Mouse (Mus musculus) myocyte (in vitro differentiated cells): ENCODE results near the gene Pax5. TPM values are rescaled to one million over a fixed set of nuclear protein-coding genes. Genes with fewer than 3 reads are reported as not detected.

Source experiments
- H3K27me3 ChIP-seq: one replicate; pipeline ENCODE4 v1.6.1; 2011; ENCODE audit not compliant: control insufficient read depth, insufficient read depth, insufficient read length
- H3K36me3 ChIP-seq: one replicate; pipeline ENCODE4 v1.6.1; 2011; ENCODE audit not compliant: control insufficient read depth, insufficient read depth
- H3K4me2 ChIP-seq: one replicate; pipeline ENCODE4 v1.6.1; 2011; ENCODE audit warnings: low read depth, control low read depth
- H3K4me3 ChIP-seq: one replicate; pipeline ENCODE4 v1.5.1; 2011; ENCODE audit warnings: mild to moderate bottlenecking, control low read depth, moderate library complexity
- H3K79me2 ChIP-seq: one replicate; pipeline ENCODE4 v1.6.1; 2011; ENCODE audit not compliant: control insufficient read depth, insufficient read depth
- H3ac ChIP-seq: one replicate; pipeline ENCODE4 v1.6.1; 2011; ENCODE audit not compliant: control insufficient read depth, insufficient read length
- CEBPB ChIP-seq: IDR thresholded peaks from 2 replicates; pipeline ENCODE4 v1.6.1; 2011; ENCODE audit warnings: mild to moderate bottlenecking, moderate library complexity; ENCODE audit not compliant: poor library complexity, insufficient read depth, severe bottlenecking
- E2F4 ChIP-seq: IDR thresholded peaks from one replicate; pipeline ENCODE4 v1.6.1; 2011; ENCODE audit warnings: mild to moderate bottlenecking, control low read depth, moderate library complexity; ENCODE audit not compliant: insufficient read depth
- MAX ChIP-seq: IDR thresholded peaks from one replicate; pipeline ENCODE4 v1.6.1; 2011; ENCODE audit warnings: low read depth, mild to moderate bottlenecking, control low read depth
- MYOD1 ChIP-seq, 3 experiments: IDR thresholded peaks; one replicate each; pipeline ENCODE4 v1.6.1; 2011; ENCODE audit warnings: control low read depth in 2 of 3, low read depth in 2 of 3, mild to moderate bottlenecking in 2 of 3, moderate library complexity in 1 of 3; ENCODE audit not compliant: insufficient read length in 2 of 3, control insufficient read depth in 1 of 3
- MYOG ChIP-seq, 3 experiments: IDR thresholded peaks; one replicate each; pipeline ENCODE4 v1.6.1; 2011; ENCODE audit warnings: control low read depth in 2 of 3, low read depth in 2 of 3, mild to moderate bottlenecking in 2 of 3; ENCODE audit not compliant: insufficient read length in 2 of 3, control insufficient read depth in 1 of 3, insufficient read depth in 1 of 3
- POLR2A ChIP-seq: IDR thresholded peaks from one replicate; pipeline ENCODE4 v1.6.1; 2011; ENCODE audit warnings: low read depth, mild to moderate bottlenecking, control low read depth, moderate library complexity; ENCODE audit not compliant: insufficient read length
- POLR2AphosphoS2 ChIP-seq: IDR thresholded peaks from one replicate; pipeline ENCODE4 v1.6.1; 2011; ENCODE audit warnings: low read depth, control low read depth; ENCODE audit not compliant: insufficient read length
- REST ChIP-seq: IDR thresholded peaks from one replicate; pipeline ENCODE4 v1.6.1; 2011; ENCODE audit warnings: mild to moderate bottlenecking, control low read depth, moderate library complexity; ENCODE audit not compliant: insufficient read depth, insufficient read length
- SRF ChIP-seq: IDR thresholded peaks from one replicate; pipeline ENCODE4 v1.6.1; 2011; ENCODE audit warnings: low read depth; ENCODE audit not compliant: control insufficient read depth, insufficient read length
- TCF12 ChIP-seq: IDR thresholded peaks from one replicate; pipeline ENCODE4 v1.6.1; 2011; ENCODE audit warnings: mild to moderate bottlenecking, control low read depth; ENCODE audit not compliant: poor library complexity, insufficient read depth, severe bottlenecking
- TCF3 ChIP-seq: IDR thresholded peaks from one replicate; pipeline ENCODE4 v1.6.1; 2011; ENCODE audit warnings: low read depth, control low read depth; ENCODE audit not compliant: insufficient read length
- USF1 ChIP-seq: IDR thresholded peaks from one replicate; pipeline ENCODE4 v1.6.1; 2011; ENCODE audit warnings: low read depth, mild to moderate bottlenecking, control low read depth, moderate library complexity
- polyA plus RNA-seq: library from polyadenylated mRNA; unstranded; fragments of >200 nt; fragmentation: generic; extraction: Trizol; gene quantifications from one replicate; pipeline ENCODE4 v1.2.1, GENCODE M21; 2012; ENCODE audit warnings: missing spikeins

Pax5 gene
- polyA plus RNA-seq, 1 experiment, result 0.01 TPM

DNA sequence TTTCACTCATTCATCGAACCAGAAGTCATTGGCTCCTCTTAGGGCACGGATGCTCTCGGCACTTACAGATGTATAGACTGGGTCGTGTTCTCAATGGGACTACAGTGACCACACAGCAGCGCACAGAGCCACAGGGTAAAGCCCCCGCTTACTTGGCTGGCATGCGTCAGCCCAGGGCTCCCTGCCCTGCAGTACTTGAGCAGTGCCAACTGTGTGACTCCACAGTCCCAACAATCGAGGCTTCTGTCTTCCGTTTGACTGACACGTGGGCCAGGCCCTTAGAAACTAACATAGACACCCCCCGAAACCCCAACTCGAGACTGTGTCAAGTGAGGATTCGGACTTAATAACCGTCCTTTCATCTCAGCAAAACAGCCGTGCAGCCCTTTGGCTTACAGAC, 15.9 kb downstream of the Pax5 start:
- H3ac ChIP-seq, result no peak overlapping the region
- H3K36me3 ChIP-seq, result no peaks in the 10 kb centered on the region
- no peak overlapping the region for H3K4me2 ChIP-seq
- TF ChIP-seq MAX (no peak), USF1 (no peak), POLR2AphosphoS2 (no peak), TCF12 (no peak), MYOD1 (IDR thresholded peaks at IDR 0.05; ENCODE audit: control insufficient read depth in 1 of 3, insufficient read length in 2 of 3, low read depth in 2 of 3) (no peak), REST (no peak), TCF3 (no peak), POLR2A (no peak), SRF (no peak), E2F4 (no peak), CEBPB (no peak)
- H3K4me3 ChIP-seq, result no peak overlapping the region
- no peaks in the 10 kb centered on the region for H3K79me2 ChIP-seq
- peaks cover 36% of the 10 kb centered on the region for H3K27me3 ChIP-seq

DNA sequence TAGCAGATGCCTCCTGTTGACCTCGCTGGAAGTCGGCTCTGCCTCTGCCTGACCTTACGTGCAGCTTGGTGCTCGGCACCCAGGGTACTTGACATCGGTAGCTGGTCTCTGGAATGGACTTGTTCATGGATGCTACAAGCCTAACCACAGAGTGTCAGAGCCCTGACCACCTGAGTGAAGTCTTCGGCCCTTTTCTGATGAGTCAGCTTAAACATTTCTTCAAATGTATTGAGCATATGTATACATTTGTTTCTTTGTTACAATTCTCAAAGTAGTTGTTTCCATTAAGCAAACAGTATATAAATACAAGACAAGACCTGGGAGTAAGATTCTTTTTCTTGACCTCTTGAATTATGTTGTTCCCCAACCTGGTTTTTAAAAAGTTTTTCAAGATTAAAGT, 24.7 kb downstream of the Pax5 start:
- TF ChIP-seq MAX (no peak), SRF (no peak), REST (no peak), POLR2A (no peak), MYOG (IDR thresholded peaks at IDR 0.05; ENCODE audit: control insufficient read depth in 1 of 3, insufficient read depth in 1 of 3, insufficient read length in 2 of 3, low read depth in 2 of 3) (no peak), USF1 (no peak), E2F4 (no peak), TCF3 (no peak), TCF12 (no peak), POLR2AphosphoS2 (no peak), CEBPB (no peak), MYOD1 (IDR thresholded peaks at IDR 0.05; ENCODE audit: control insufficient read depth in 1 of 3, insufficient read length in 2 of 3, low read depth in 2 of 3) (no peak)
- Histone ChIP-seq H3K4me2 (no peak overlapping the region), H3K27me3 (peaks cover 16% of the 10 kb centered on the region)

DNA sequence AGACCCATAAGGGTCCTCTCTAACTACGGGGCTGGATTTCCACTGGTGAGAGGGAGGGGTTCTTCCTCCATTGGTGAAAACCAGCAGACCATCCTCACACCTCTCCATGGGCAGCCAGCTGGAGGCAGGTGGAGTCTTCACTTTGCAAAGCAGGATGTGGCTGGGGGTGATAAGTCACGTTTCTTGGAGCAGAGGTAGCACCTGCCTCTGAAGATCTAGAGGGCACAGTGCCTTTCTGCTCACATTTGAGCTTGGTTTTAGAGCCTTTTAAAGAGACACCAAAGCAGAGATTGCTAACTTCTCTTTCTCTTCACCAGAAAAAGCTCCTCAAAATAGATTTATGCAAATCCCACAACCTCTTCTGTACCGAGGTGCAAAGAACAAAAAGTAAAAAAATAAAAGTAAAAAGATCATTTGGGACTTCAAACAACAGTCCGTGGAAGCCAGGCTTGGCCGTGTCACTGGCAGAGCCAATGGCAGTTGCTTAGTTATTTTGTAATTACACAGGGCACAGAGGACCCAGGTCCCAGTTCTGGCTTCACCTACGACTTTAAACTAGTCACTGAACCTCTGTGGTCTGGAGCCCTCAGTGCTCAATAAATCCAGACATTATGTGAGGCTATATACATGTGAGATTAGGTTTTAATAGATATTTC, 29.9 kb downstream of the Pax5 start:
- H3K27me3 ChIP-seq, result peaks cover 27% of the 10 kb centered on the region
- H3ac ChIP-seq, result no peak overlapping the region
- no peaks in the 10 kb centered on the region for H3K36me3 ChIP-seq
- no peak for TF ChIP-seq CEBPB
- no peak for TF ChIP-seq MAX
- no peak for TF ChIP-seq E2F4
- no peak for TF ChIP-seq SRF
- TF ChIP-seq USF1, result no peak
- no peak for TF ChIP-seq REST
- TF ChIP-seq POLR2AphosphoS2, result no peak
- TF ChIP-seq MYOG (IDR thresholded peaks at IDR 0.05; ENCODE audit: control insufficient read depth in 1 of 3, insufficient read depth in 1 of 3, insufficient read length in 2 of 3, low read depth in 2 of 3), result no peak
- TF ChIP-seq TCF3, result no peak
- TF ChIP-seq TCF12, result no peak
- no peak for TF ChIP-seq MYOD1 (IDR thresholded peaks at IDR 0.05; ENCODE audit: control insufficient read depth in 1 of 3, insufficient read length in 2 of 3, low read depth in 2 of 3)
- no peak for TF ChIP-seq POLR2A
- H3K79me2 ChIP-seq, result no peaks in the 10 kb centered on the region
- H3K4me2 ChIP-seq, result no peak overlapping the region
- no peak overlapping the region for H3K4me3 ChIP-seq

More for the DNA sequence above, 24.7 kb downstream of the Pax5 start:
- Histone ChIP-seq H3K4me3 (no peak overlapping the region), H3K79me2 (no peaks in the 10 kb centered on the region), H3K36me3 (no peaks in the 10 kb centered on the region), H3ac (no peak overlapping the region)

DNA sequence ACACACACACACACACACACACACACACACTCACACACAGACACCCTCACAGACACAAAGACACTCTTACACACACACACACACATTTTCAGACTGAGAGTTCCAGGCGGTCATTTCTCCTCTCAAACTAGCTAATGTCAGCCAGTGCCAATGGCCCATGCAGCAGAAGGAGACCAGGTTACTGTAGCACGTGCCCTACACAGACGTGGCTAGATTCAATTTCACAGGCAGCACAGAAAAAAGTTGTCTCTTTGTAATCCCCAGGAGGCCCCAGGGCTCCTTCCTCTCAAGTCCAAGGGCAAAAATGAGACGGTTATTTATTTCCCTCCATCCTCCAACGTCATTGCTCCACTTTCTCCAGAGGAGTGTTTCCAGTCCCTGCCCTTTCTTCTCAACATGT, 31.6 kb downstream of the Pax5 start:
- H3K27me3 ChIP-seq, result peaks cover 27% of the 10 kb centered on the region

More for the DNA sequence above, 31.6 kb downstream of the Pax5 start:
- H3K4me2 ChIP-seq, result no peak overlapping the region
- TF ChIP-seq TCF12 (no peak), POLR2A (no peak), POLR2AphosphoS2 (no peak), CEBPB (no peak), E2F4 (no peak), MYOG (IDR thresholded peaks at IDR 0.05; ENCODE audit: control insufficient read depth in 1 of 3, insufficient read depth in 1 of 3, insufficient read length in 2 of 3, low read depth in 2 of 3) (no peak), USF1 (no peak), SRF (no peak), MYOD1 (IDR thresholded peaks at IDR 0.05; ENCODE audit: control insufficient read depth in 1 of 3, insufficient read length in 2 of 3, low read depth in 2 of 3) (no peak), TCF3 (no peak), REST (no peak), MAX (no peak)
- H3K79me2 ChIP-seq, result no peaks in the 10 kb centered on the region
- no peaks in the 10 kb centered on the region for H3K36me3 ChIP-seq
- H3ac ChIP-seq, result no peak overlapping the region
- no peak overlapping the region for H3K4me3 ChIP-seq
